Mouse (Mus musculus) E14TG2a.4 (cell line): ENCODE measurements around the gene Bloc1s2.

Experiments
- CTCF ChIP-seq: conservative IDR thresholded peaks from 2 replicates; pipeline ENCODE4 v1.5.1; 2014; ENCODE audit warnings: low read length
- NANOG ChIP-seq: IDR thresholded peaks from 2 replicates; pipeline ENCODE4 v1.6.1; 2014; ENCODE audit warnings: borderline replicate concordance, low read length, mixed read lengths

DNA sequence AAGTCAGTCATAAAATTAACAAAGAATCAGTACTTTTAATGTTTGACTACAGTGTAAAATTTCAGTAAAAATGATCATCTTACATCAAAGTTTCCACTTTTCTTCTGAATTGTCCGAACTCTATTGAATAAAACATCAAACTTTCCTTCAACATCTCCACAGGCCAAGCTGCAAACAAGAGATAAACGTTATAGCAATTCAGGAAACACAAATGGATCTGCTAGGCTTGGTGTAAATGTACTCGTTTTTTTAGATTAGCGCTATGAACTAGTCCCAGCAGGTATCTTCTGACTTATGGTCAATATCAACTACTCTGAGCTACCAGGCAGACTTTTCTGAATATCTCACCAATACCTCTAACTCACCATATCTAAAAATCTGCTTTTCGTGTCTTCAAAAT, 13.3 kb downstream of the Bloc1s2 start:
- TF ChIP-seq CTCF (no peak), NANOG (no peak)
